Mouse (Mus musculus) heart, postnatal 0 days (tissue): Measurements from ENCODE around the gene BC016579.

Source experiments
- CTCF ChIP-seq: IDR thresholded peaks from 2 replicates; pipeline ENCODE4 v1.5.1; 2016; ENCODE audit warnings: antibody characterized with exemption, control low read depth, low read depth
- EP300 ChIP-seq: IDR thresholded peaks from 2 replicates; pipeline ENCODE4 v1.6.1; 2016; ENCODE audit warnings: antibody characterized with exemption, low read depth

- TF ChIP-seq CTCF, result no peak
- TF ChIP-seq EP300, result no peak
These were observed 18.0 kb downstream of the BC016579 start for GRCm38 (mm10) chr16:45635826-45636225.
